Mouse (Mus musculus) bone marrow, adult 2 months (tissue): ENCODE measurements around the gene Immp2l.

ENCODE experiments used
- CTCF ChIP-seq: fragments of 200-500 bp; IDR thresholded peaks from 2 replicates; pipeline ENCODE4 v1.5.1; 2011; ENCODE audit warnings: low read length, control low read depth; ENCODE audit not compliant: control insufficient read depth, insufficient read depth
- POLR2A ChIP-seq: fragments of 200-500 bp; IDR thresholded peaks from 2 replicates; pipeline ENCODE4 v1.6.1; 2011; ENCODE audit warnings: low read depth, mild to moderate bottlenecking, control low read depth, low read length, borderline replicate concordance; ENCODE audit not compliant: control insufficient read depth

DNA sequence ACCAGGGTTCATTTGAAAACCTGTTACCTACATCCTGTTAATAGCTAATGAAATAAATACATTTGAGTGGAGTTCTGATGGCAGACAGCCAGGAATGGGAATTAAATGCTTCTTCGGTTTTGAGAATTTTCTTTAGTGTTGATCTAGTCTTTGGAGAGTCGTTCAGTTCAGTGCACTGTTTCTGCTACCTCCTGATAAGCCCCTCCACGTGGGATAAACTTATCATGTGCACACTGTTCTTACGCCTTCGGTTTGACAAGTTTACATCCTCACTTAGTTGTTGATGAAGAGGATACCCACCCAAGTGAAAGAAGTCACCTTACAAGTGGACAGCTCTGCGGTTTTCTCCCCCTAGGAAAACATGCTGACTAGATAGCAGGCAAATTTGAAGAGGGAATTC, 88.2 kb downstream of the Immp2l start:
- no peak for TF ChIP-seq CTCF
- TF ChIP-seq POLR2A = no peak
